Mouse (Mus musculus) liver, embryonic 18 days (tissue): ENCODE results near the gene Arsk. TPM values are rescaled to one million over a fixed set of nuclear protein-coding genes. Genes with fewer than 3 reads are reported as not detected.

ENCODE experiments used
- polyA plus RNA-seq: library from polyadenylated mRNA; depleted of rRNA; stranded (reverse); fragments of >200 nt; gene quantifications from 2 replicates; pipeline ENCODE4 v1.2.3, GENCODE M21; 2012; rRNA removed

Gene Arsk
- polyA plus RNA-seq, result 2.7 and 2.9 TPM in 2 replicates

GRCm38 (mm10) chr13:76098493-76099303 is at the start of gene Arsk, which contains the start of gene Ttc37:
Arsk (minus strand) TSS chr13:76098660.
Ttc37 (plus strand) TSS chr13:76098734.

GRCm38 (mm10) chr13:76056896-76057266 is 41.6 kb downstream of the Arsk start, which contains the start of gene Gpr150:
Gpr150 (minus strand) TSS chr13:76056996.

GRCm38 (mm10) chr13:76017974-76018843 is 80.3 kb downstream of the Arsk start, which contains the start of gene Rfesd:
Rfesd (minus strand) TSS chr13:76018719.

Other genes starting within 250 kb of the Arsk start
- gene Rhobtb3, start 154.7 kb downstream of the Arsk start, polyA plus RNA-seq, result 2.9 and 3.4 TPM in 2 replicates
- gene Spata9, start 131.5 kb downstream of the Arsk start, polyA plus RNA-seq, result 0.02 TPM in 1 of 2 replicates, not detected in the other
- gene Rfesd, start 79.9 kb downstream of the Arsk start, polyA plus RNA-seq, result 17.3 and 17.5 TPM in 2 replicates
- gene Gpr150, start 41.7 kb downstream of the Arsk start, polyA plus RNA-seq, result 0.31 and 0.37 TPM in 2 replicates
- gene Ttc37, start 74 bp upstream of the Arsk start, polyA plus RNA-seq, result 4.9 and 5.2 TPM in 2 replicates
- gene Fam81b, start 206.4 kb upstream of the Arsk start, polyA plus RNA-seq, result not detected in 2 replicates